Mouse (Mus musculus) layer of hippocampus, postnatal 25 days (tissue): ENCODE measurements around the gene Gm20708. TPM values are rescaled to one million over a fixed set of nuclear protein-coding genes. Genes with fewer than 3 reads are reported as not detected.

ENCODE experiments used
- DNase-seq, 2 experiments: peaks; one replicate each; pipeline ENCODE4 v3.0.0; 2022; ENCODE audit warnings: mixed read lengths in 2 of 2, low spot score in 1 of 2; ENCODE audit errors: extremely low spot score in 1 of 2
- total RNA-seq, 2 experiments: library from RNA; stranded (reverse); gene quantifications; 2 replicates each; pipeline ENCODE4 v1.2.3; 2021

Gene Gm20708
- total RNA-seq, 2 experiments from 2014 or later = 1.9 to 3.2 TPM

- no peak for DNase-seq
Observed at GRCm38 (mm10) chr11:117855975-117856374, 46.5 kb downstream of the Gm20708 start.

GRCm38 (mm10) chr11:117857462-117857861 lies 48.0 kb downstream of the Gm20708 start:
- no peak for DNase-seq

- no peak for DNase-seq
Observed at GRCm38 (mm10) chr11:117858392-117858791, 48.9 kb downstream of the Gm20708 start.

GRCm38 (mm10) chr11:117860601-117861000 lies 51.1 kb downstream of the Gm20708 start, which contains the start of gene Tmem235:
Tmem235 (plus strand) TSS chr11:117860752.
- DNase-seq = no peak

- DNase-seq = no peak
Observed at GRCm38 (mm10) chr11:117863174-117863856, 53.8 kb downstream of the Gm20708 start.

GRCm38 (mm10) chr11:117864805-117865204 lies 55.3 kb downstream of the Gm20708 start:
- no peak for DNase-seq

- no peak for DNase-seq
Observed at GRCm38 (mm10) chr11:117865988-117866387, 56.5 kb downstream of the Gm20708 start.

- peak; percentile 61 to 68 for DNase-seq
Observed at GRCm38 (mm10) chr11:117870688-117871365, 61.4 kb downstream of the Gm20708 start.

- no peak for DNase-seq
Observed at GRCm38 (mm10) chr11:117871376-117871775, 61.9 kb downstream of the Gm20708 start.

GRCm38 (mm10) chr11:117871911-117872584 lies 62.6 kb downstream of the Gm20708 start:
- no peak for DNase-seq

- peak; percentile 52 to 62 for DNase-seq
Observed at GRCm38 (mm10) chr11:117872861-117873608, 63.6 kb downstream of the Gm20708 start, which contains the start of gene Tha1. Tha1 (minus strand) TSS chr11:117873481.

- DNase-seq = no peak
Observed at GRCm38 (mm10) chr11:117874419-117874818, 65.0 kb downstream of the Gm20708 start.

- no peak for DNase-seq
Observed at GRCm38 (mm10) chr11:117875681-117876080, 66.2 kb downstream of the Gm20708 start.

- DNase-seq = peak in 1 of 2 experiments; percentile 44
Observed at GRCm38 (mm10) chr11:117877917-117878745, 68.7 kb downstream of the Gm20708 start.

- no peak for DNase-seq
Observed at GRCm38 (mm10) chr11:117878892-117879291, 69.4 kb downstream of the Gm20708 start.

GRCm38 (mm10) chr11:117879676-117880075 lies 70.2 kb downstream of the Gm20708 start:
- DNase-seq = no peak

GRCm38 (mm10) chr11:117880336-117880976 lies 71.0 kb downstream of the Gm20708 start:
- no peak for DNase-seq

- no peak for DNase-seq
Observed at GRCm38 (mm10) chr11:117880977-117881358, 71.5 kb downstream of the Gm20708 start.

GRCm38 (mm10) chr11:117881787-117882186 lies 72.3 kb downstream of the Gm20708 start:
- DNase-seq = no peak
